Mouse (Mus musculus): ENCODE measurements around the gene Cd164.

Cd164 gene

DNA sequence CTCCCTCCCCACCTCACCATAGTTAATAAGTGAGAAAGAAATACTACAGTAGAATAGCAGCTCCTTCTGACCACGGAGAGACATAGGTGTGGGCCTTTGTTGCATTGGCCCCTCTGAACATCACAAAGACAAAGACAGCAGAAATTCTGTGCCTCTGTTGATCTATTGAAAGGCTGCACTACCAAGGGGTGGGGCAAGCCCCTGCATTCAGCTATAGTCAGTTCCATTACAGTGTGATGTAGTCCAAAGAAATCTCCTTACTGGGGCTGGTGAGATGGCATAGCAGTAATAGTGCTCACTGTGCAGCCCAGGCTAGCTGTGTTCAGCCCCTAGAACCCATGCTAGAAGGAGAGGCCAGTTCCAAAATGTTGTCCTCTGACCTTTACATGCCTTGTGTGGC is 14.2 kb upstream of the Cd164 start:
- no peak for DNase-seq

DNA sequence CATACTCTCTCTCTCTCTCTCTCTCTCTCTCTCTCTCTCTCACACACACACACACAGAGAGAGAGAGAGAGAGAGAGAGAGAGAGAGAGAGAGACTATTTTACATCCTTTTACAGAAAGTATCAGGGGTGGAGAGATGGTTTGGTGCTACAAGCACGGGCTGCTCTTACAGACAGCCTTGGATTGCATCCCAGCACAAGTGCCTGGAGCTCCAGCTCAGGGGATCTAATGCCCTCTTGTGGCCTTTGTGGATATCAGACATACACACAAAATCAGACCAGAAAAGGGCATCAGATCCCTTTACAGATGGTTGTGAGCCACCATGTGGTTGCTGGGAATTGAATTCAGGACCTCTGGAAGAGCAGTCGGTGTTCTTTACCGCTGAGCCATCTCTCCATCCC is 13.8 kb upstream of the Cd164 start:
- DNase-seq: peak; percentile 79 to 80

DNA sequence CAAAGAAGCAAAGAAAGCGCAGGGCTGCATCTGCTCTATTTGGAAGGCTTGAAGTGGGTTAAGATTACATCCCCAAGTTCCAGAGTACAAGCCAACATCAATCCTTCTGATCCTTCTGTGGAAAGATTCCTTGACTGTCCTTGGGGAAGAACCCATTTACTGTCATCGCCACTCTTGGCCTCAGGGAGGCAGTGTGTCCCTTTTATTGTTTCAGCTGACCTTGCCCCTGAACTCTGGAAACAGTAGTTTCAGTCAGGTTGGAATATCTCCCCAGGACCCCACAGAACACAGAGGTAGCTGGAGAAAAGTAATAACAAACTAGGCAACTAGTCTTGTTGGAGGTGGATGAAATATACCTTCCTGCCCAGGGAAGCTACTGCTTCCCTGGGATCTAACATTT is 10.1 kb upstream of the Cd164 start:
- peak in 1 of 2 experiments; percentile 37 for DNase-seq

DNA sequence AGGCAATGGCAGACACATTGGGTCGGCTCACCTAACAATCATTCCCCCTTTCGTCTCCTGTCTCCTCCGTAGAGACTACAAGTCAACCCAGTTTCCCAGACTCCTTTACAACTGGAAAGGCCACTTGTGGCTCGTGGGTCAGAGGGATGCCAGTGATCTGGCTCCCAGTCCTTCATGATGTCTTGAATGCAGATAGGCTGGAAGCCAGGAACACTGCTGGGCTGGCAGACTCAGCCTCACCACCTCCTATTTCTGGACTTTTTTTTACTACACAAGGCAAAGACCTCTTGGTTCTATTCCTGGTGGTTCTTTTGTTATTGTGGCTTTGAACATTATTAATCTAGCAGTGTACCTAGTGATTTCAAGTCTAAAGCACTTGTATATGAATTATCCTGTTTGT is 4.9 kb upstream of the Cd164 start:
- DNase-seq: no peak

DNA sequence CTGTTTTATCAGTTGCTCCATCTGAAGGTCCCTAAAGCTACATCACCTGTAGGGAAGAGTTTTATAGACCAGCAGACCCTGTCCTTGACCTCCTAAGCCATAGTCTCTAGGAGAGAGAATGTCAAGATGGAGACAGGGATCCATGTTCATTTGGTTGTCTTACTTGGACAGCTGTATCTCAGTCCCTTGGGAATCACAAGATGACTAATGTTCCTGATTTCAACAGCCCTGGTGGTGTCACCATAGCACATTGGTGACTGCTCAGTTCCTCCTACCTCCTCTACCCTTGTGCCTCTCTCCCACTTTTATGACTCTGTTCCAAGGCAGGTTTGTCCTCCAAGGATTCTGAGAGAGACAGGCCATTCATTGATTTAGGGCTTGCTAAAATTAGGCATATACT is 4.3 kb upstream of the Cd164 start:
- DNase-seq: no peak

DNA sequence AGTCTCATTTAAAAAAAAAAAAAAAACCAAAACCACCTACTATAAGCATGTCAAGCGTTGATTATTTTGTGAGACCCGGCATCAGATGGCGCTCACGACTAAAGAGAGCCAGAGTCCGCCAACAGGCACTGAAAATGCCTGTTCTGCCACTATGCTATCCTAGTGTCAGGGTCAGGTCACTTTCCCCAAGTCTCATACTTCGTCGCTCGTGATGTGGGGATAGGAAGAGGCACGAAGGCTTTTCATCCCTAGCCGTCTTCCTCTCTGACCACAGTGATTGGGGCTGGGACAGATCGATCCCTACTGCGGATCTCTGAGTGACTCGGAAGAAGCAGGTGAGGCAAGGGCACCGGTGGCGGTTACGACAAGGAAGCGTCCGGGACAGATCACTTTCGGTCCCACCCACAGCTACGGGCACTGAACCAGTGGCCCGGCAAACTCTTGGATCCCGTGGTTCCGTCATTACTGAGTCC is 670 bp upstream of the Cd164 start:
- DNase-seq: peak; percentile 78 to 89

DNA sequence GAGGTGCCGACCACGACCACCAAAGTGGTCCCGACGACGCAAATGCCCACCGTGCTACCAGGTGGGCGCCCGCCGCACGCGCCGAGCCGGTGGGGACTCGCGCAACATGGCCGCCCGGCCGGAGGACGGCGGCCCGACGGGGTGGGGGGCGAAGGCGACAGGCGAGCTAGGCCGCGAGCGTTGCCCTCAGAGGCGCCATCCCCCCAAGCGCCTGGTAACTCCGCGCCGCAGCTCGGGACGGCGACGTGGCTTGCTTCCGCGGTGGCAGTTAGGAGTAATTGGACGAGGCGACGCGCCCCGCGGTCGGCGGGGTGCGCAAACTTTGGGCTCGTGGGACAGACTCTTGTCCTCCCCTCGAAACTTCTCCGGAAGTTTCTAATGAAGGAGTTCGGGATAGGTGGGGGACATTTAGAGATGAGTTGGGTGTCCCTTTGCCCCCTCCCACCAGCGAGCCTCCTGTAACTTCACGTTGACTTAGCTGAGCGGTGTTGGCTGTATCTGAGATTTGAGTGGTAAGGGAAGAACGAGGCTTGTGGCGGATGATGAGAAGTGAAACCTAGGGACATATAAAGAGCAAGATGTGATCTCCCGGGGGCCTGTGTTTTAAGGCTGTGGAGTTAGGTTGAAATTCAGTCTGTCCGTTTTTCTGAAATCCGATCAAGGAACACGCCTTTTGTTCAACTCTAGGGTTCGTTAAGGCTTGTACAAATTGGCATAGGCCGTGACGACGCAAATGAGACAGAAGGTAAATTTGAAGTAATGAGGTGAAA is 611 bp downstream of the Cd164 start:
- DNase-seq: peak; percentile 57 to 74

DNA sequence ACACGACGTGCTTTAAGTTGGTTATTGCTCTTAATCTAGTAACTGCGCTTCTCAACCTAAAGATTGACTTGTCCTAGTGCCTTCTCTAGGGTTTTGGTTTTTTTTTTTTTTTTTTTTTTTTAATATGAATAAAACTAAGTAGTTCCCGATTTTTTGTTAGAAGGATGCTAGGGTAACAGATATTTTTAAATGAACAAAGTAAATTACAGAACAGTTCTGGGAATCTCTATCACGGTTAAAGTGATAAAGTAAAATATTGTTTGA is 1.1 kb downstream of the Cd164 start:
- DNase-seq: no peak

DNA sequence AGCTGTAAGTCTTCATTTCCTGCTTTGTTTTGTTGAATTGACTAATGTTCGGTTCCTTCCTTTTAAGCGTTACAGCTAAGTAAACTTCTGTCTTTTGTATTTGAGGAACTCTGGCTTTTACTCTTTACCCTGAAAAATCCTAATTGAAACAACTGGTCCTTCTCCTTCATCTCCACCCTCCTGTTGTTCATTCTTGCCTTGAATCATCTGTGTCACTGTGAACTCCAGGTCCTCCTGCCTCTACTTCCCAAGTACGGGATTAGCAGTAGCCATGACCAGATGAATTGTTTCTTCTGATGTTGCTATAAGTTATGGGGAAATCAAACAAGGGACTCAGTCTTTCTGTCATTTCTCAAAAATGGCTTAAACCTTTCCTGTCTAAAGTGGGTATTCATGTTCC is 4.2 kb downstream of the Cd164 start:
- DNase-seq: no peak

DNA sequence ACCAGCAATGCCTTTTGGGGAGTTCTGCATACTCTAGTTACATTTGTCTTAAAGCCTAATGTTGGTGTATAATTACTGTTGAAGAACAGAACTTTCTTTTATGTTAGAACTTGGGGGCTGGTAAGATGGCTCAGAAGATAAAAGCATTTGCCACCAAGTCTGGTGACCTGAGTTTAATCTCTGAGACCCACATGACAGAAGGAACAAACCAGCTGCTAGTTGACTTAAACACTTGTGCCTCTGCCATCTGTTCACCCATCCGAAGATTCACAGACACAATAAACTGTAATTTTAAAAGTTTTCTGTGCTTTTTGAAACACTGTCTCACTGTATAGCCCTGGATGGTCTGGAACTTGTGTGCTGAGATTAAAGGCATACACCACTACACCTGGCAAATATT is 6.5 kb downstream of the Cd164 start:
- DNase-seq: no peak

DNA sequence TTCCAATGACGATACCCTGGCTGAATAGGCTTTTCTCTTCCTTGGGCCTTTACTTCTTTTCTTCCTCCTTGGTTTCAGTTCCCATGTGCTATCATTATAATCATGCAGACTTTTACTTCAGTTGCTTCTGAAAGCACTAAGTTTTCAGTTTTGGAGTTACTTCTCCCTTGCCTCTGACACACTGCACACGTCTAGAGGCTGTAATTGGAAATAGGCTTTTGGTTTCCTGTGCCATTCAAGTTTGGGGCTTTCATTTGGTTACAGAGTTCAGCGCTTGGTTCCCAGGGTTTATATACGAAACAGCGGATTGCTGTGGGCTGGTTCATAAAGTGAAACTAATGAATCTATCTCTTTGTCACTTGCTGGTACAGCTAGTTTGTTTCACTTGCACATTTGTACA is 10.8 kb downstream of the Cd164 start:
- DNase-seq: no peak

DNA sequence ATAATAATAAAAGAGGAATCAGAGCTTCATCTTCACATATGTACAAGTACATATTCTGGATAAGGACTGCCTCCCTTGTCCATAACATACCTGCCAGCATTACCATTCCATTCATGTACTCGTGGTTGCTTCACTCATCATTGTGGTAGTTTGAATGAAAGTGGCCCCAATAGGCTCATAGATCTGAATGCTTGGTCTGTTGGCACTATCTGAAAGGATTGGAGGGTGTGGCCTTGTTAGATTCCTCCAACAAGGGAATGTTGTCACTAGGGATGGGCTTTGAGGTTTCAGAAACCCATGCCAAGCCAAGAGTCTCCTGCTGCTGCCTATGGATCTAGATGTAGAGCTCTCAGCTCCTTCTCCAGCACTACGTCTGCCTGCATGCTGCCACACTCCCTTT is 16.8 kb downstream of the Cd164 start:
- DNase-seq: no peak

DNA sequence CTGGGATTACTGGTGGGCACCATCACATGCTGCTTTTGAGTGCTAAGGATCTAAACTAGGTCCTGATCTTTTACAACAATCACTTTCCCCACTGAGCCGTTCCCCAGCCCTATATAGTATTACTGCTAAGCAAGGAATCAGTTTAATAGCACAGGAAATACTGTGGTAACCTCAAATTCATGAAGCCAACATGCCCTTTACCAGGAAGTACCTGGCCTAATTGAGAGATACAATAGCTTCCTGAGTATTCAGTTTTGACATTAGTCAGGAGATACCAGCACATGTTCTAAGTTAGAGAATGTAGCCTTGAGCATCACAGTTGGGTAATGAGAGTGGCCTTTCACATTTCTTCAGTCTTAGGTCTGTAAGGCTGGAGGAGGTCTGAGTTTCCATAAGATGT is 17.5 kb downstream of the Cd164 start:
- no peak for DNase-seq

DNA sequence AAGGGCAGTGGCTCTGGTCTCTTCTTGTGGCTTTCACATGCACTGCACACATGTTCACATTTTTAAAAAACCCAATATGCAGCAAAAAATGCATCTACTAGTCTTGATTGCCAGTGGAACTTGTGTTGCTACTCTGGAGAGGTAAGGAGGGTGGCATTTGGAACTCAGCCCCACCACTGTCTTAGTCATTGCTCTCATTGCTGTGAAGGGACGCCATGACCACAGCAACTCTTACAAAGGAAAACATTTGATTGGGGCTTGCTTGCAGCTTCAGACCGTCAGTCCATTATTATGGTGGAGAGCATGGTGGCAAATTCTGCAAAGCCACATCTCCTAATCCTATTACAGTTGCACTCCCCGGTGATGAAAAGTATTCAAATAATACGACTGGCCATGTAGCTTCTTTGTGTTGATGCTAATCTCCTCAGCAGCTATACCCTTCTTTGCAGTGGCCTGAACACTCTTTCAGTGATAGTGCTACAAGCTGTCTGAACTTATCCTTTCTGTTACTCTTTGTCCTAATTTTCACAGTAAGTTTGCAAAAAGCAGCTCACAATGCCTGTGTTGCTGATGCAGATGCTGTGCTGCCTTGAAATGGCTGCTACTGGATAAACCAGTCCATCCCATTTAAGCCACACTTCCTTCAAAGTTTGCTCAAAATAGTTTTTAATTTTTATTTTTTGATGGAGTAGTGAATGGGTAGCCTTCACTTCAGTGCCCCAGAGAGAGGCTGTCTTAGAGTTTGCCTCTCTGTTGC is 18.2 kb downstream of the Cd164 start:
- DNase-seq: no peak

DNA sequence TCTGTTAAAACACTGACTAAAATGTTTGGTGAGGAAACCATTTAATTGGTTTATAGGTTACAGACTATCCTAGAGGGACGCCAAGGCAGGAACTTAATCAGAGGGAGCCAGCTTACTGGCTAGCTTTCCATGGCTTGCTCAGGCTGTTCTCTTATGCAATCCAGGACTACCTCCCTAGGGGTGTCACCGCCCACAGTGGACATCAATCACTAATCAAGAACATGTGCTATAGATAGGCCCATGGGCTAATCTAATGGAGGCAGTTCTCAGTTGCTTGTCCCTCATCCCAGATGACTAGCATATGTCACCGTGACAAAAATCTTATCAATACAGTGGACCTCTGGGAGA is 18.7 kb downstream of the Cd164 start:
- DNase-seq: no peak

DNA sequence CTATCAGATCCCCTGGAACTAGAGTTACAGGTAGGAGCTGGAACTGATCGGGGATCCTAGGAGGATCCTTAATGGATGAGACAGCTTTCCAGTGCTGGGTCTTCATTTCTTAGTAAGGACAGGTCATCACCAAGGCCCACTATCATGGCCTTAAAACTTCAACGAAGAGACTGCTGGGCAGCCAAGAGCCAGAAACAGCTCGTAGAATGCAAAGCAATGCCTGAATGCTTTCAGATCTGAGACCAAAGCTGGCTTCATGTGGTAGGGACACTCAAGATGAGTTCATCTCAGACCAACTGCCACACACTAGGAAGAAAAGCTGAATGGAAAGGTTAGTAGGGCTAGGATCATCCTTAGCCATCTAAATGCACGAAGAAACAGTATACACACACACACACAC is 19.8 kb downstream of the Cd164 start:
- DNase-seq: no peak

DNA sequence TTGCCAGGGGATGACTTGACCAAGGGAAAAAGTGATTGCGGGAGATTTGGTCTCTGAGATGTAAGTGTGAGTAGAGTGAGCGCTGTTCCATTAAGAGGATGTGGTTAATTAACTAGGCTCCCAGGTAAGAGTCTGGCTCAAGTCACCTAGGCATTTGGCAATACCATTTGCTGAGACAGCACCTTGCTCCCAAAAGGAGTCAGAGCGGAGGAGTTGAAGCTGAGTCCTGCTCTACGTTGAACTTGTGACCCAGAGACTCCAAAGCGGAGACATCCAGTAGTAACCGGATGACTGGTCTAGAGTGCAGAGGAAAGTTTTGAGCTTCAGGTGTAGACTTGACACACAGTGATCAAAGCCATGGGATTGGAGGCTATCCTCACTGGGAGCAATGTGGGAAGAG is 22.8 kb downstream of the Cd164 start:
- DNase-seq: peak; percentile 21 to 63

DNA sequence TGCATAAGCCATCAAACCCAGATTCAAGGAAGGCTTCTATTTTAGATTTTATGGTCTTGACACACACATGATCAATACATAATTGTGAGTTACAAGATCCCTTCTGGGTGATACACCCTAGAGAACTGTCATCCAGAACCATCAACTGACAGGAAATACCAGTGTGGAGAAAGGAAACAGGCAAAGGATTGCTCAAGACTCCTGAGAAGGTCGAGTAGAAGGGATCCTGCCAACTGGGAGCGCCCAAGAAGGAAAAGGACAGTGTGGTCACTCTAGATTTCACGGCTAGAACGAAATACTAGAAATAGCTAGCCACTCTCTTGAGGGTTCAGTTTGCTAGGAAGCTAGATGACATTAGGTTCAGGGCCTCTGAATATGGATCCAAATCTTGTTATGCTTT is 24.2 kb downstream of the Cd164 start:
- DNase-seq: no peak

DNA sequence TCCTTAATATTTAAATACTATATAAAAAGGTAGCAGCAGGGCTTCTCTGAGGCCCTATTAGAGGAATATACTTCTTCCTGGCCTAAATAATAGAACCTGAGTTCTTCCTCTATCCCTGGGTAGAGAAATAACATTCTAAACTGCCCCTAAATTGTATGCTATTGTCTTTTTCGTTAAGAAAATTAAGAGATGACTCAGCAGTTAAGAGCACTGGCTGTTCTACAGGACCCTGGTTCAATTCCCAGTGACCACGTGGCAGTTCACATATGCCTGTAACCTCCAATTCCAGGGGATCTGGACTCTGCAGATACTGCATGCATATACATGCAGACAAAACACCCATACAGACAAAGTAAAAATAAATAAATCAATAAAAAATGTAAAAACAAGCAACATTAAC is 24.6 kb downstream of the Cd164 start:
- DNase-seq: no peak

DNA sequence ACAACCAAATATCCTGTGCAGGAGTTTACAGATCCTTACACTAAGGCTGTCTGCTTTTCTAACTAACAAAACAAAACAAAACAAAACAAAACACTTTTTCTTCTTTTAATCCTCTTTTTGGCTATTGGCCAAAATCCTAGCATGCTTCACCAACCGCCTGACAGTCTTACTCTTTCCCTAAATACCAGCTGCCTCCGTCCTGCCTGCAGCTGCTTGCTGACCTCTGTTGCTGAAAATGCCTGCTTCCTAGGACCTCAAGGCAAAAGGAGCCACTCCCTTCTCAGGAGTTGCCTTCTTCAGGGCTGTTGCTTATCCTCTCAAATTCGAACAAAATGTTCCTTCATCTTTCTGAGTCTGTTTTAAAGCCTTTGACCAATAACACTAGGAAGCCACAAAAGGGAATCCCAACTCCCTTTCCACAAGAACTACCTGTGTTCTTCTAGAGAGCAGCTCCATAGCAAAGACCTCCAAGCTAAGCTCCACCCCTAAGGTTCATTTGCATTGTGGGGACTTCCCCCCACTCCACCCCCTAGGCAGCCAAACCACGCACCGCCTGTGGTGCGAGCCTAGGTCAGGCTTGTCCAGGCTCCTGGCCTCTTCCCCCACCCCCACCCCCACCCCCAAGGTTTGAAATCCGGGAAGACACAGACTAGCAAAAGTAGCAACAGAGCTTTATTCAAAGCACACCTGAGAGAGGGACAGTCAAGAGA is 25.4 kb downstream of the Cd164 start:
- peak in 1 of 2 experiments; percentile 46 for DNase-seq

DNA sequence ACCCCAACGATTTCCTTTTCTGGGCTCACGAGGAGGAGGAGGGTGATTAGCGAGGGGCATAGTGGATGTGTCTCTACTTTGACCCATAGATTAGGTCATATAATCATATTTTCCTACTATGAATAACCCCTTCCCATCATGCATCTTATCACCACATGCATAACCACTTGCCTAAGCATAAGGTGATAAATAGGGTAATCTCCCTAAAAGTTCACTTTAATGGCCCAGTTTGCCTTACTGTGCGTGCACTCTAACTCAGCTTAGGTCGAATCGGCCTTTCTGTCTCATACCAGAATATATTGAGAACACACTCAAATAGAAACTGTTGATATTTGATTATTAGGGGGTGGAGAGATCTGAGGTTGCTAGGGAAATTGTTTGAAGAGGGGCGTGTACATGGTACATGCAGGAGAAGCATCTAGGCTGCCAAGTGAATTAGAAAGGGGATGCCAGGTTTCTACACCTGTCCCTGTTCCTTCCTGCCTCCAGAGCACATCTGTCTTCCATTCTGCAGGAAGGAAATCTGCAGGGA is 26.1 kb downstream of the Cd164 start:
- no peak for DNase-seq

DNA sequence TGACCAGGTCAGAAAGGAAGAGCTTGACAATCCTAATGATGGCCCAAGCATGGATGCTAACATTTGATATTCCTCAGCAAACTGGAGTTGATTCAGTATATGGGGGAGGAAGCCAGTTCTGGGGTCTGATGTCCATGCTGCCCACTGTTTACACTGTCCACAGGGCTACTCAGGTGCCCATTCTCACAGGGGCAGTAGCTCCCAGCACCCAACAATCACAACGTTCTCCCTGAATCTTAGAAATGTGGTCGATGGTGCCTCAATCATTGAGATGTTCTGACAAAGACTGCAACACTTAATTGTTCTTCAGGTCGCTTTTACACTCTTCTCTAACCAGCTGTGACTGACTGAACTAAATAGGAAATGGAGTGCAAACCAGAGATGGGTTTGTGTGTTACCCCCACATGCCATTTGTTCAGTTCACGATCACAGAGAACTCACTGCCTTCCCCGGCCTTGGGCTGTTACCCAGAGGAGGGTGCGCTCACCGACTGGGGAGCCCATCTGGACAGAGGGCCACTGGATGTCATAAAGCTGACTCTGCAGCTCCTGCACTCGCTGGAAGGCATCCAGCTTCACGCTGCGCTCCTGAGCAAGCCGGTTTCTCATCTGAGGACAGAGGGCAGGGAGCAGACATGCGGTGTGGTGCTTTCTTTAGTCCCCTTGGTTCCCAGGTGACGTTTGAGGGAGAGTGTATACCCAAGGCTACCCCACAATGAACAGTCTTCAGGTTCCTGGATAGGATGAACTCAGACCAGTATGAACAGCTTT is 27.4 kb downstream of the Cd164 start:
- peak; percentile 81 to 91 for DNase-seq

DNA sequence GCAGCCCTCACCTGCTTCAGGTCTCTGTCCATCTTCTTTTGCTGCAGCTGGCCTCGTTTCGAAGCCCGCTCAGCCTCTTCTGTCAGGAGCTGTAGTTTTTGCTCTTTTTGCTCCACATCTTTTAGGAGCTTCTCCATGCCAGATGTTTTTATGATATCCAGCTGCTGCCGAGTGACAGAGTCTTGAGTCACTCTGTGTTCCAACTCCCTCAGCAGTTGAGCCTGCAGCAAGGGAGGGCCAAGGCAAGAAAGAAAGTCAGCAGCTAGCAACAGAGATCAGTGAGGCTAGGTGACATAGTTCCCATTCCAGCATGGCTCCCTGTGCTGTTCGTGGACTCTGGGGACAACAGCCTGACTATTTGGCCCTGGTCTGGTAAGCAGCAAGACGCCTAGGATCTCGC is 31.5 kb downstream of the Cd164 start:
- DNase-seq: no peak

All from kidney, postnatal 25 days (tissue).